Mouse (Mus musculus) limb, embryonic 14.5 days (tissue): Measurements from ENCODE around the gene Nelfe. TPM values are rescaled to one million over a fixed set of nuclear protein-coding genes. Genes with fewer than 3 reads are reported as not detected.
"Not testable (repeated sequence)": the region's sequence is repeated elsewhere in the genome, so short reads cannot be mapped to it uniquely, and the experiment has no call there.

Source experiments
- ATAC-seq: fragments of 200-750 bp; cut with Nextera tagmentation; 2 replicates; pipeline ENCODE4 v1.8.0; 2017; ENCODE audit warnings: low read depth, moderate number of reproducible peaks, moderate TSS enrichment; ENCODE audit not compliant: low FRiP score
- DNase-seq: peaks from one replicate; pipeline ENCODE4 v3.0.0-alpha.2; 2015; ENCODE audit warnings: low spot score
- H3K27ac ChIP-seq: fragments of 300-500 bp; sonication (generic); replicated peaks from 2 replicates; pipeline ENCODE4 v1.5.1; 2014; ENCODE audit warnings: low read depth, mild to moderate bottlenecking, low read length, moderate library complexity, mixed read lengths
- H3K27me3 ChIP-seq: fragments of 300-500 bp; sonication (generic); 2 replicates; pipeline ENCODE4 v1.6.1; 2014; ENCODE audit warnings: low read length, mixed read lengths; ENCODE audit not compliant: control insufficient read depth, insufficient read depth
- H3K36me3 ChIP-seq: fragments of 300-500 bp; sonication (generic); 2 replicates; pipeline ENCODE4 v1.6.1; 2014; ENCODE audit warnings: mild to moderate bottlenecking, low read length, moderate library complexity, mixed read lengths; ENCODE audit not compliant: control insufficient read depth, insufficient read depth
- H3K4me1 ChIP-seq: fragments of 300-500 bp; sonication (generic); 2 replicates; pipeline ENCODE4 v1.6.1; 2014; ENCODE audit warnings: antibody characterized with exemption, low read length, mixed read lengths; ENCODE audit not compliant: control insufficient read depth, insufficient read depth
- H3K4me2 ChIP-seq: fragments of 300-500 bp; sonication (generic); replicated peaks from 2 replicates; pipeline ENCODE4 v1.6.1; 2014; ENCODE audit warnings: low read depth, mild to moderate bottlenecking, low read length, moderate library complexity; ENCODE audit not compliant: severe bottlenecking
- H3K4me3 ChIP-seq: fragments of 300-500 bp; sonication (generic); replicated peaks from 2 replicates; pipeline ENCODE4 v1.5.1; 2014; ENCODE audit warnings: low read length
- H3K9ac ChIP-seq: fragments of 300-500 bp; sonication (generic); 2 replicates; pipeline ENCODE4 v1.6.1; 2014; ENCODE audit warnings: mild to moderate bottlenecking, low read depth, low read length, moderate library complexity; ENCODE audit not compliant: severe bottlenecking
- H3K9me3 ChIP-seq: fragments of 300-500 bp; sonication (generic); 2 replicates; pipeline ENCODE4 v1.6.1; 2016; ENCODE audit warnings: low read length; ENCODE audit not compliant: control insufficient read depth
- POLR2A ChIP-seq: fragments of 200-500 bp; IDR thresholded peaks from 2 replicates; pipeline ENCODE4 v1.8.0; 2012; ENCODE audit warnings: inconsistent platforms, mild to moderate bottlenecking, moderate library complexity, borderline replicate concordance; ENCODE audit not compliant: insufficient read depth, insufficient read length; ENCODE audit errors: extremely low read depth
- WGBS: fragments of 180-500 bp; shearing (Covaris S2); extraction: QIAGEN DNeasy Blood & Tissue Kit; methylation state at CpG from one replicate; pipeline ENCODE4 v1.1.7; 2014; 5-methylcytosine and 5-hydroxymethylcytosine counted together
- polyA plus RNA-seq, 2 experiments: library from polyadenylated mRNA; depleted of rRNA in 1 of 2; stranded (reverse) in 1 of 2; unstranded in 1 of 2; fragments of >200 nt; fragmentation: Nextera tagmentation in 1 of 2; extraction: Ambion mirVana in 1 of 2; gene quantifications; 2 replicates each; pipeline versions ENCODE4 v1.2.1 to v1.2.3; 2012 to 2014

The Nelfe gene
- polyA plus RNA-seq, 2 experiments: 92.2 to 101 TPM

DNA sequence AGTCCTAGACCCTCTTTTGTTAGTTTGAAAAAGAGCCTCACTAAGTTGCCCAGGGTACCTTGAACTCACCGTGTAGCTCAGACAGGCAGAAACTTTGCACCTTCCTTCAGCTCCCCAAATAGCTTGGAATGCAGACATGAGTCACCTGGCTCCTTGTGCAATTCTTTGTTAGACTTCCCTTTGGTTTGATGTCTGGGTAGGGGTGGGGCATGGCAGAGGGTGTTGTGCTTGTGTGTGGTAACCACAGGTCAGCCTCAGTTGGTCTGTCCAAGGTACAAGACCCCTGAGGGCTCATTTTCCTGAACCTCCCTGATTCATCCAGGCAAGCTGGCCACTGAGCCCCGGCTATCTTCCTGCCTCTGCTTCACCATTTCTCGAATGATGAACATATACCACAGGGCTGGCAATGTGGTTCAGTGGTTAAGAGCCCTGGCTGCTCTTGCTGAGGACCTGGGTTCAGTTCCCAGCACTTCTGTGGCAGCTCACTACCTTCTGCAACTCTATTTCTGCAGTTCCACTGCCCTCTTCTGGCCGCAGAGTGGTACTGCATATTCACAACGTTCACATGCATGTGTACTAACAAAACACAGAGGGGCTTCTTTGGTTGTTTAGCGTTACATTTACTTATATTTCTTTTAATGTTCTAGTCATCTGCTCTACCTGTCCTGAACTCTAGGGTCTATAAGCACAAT is 45.2 kb upstream of the Nelfe start:
- H3K27ac ChIP-seq: no peak overlapping the region
- TF ChIP-seq POLR2A: no peak
- no peak overlapping the region for H3K9ac ChIP-seq
- H3K4me1 ChIP-seq: no peaks in the 10 kb centered on the region
- no peaks in the 10 kb centered on the region for H3K27me3 ChIP-seq
- H3K4me3 ChIP-seq: no peak overlapping the region
- no peak for ATAC-seq
- H3K9me3 ChIP-seq: no peaks in the 10 kb centered on the region
- DNase-seq: no peak
- H3K4me2 ChIP-seq: no peak overlapping the region
- 77% methylated on average over 6 of the region's 6 CpGs for WGBS
- no peaks in the 10 kb centered on the region for H3K36me3 ChIP-seq

DNA sequence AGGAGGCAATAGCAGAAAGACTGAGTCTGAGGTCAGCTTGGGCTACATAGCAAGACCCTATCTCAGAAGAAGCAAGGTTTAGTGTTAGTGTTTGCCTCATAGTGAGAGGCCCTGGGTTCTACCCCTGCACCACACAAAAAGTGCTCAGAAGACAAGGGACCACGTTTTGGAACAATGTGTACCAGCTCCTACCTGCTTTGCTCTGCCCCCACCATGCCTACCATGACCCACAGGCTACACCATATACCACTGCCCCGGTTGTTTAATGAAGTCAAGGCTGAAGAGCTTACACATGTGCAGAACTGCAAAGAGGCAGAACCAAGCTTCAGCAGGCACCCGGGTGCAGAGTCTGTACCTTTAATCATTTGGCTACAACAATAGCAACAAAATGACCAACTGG is 43.0 kb upstream of the Nelfe start:
- ATAC-seq: no peak
- H3K27ac ChIP-seq: no peak overlapping the region
- no peaks in the 10 kb centered on the region for H3K4me1 ChIP-seq
- no peak for TF ChIP-seq POLR2A
- H3K4me3 ChIP-seq: no peak overlapping the region
- H3K9ac ChIP-seq: no peak overlapping the region
- no peak overlapping the region for H3K4me2 ChIP-seq
- DNase-seq: no peak
- no peaks in the 10 kb centered on the region for H3K36me3 ChIP-seq
- WGBS: 72% methylated on average over 3 of the region's 3 CpGs
- H3K9me3 ChIP-seq: no peaks in the 10 kb centered on the region
- no peaks in the 10 kb centered on the region for H3K27me3 ChIP-seq

DNA sequence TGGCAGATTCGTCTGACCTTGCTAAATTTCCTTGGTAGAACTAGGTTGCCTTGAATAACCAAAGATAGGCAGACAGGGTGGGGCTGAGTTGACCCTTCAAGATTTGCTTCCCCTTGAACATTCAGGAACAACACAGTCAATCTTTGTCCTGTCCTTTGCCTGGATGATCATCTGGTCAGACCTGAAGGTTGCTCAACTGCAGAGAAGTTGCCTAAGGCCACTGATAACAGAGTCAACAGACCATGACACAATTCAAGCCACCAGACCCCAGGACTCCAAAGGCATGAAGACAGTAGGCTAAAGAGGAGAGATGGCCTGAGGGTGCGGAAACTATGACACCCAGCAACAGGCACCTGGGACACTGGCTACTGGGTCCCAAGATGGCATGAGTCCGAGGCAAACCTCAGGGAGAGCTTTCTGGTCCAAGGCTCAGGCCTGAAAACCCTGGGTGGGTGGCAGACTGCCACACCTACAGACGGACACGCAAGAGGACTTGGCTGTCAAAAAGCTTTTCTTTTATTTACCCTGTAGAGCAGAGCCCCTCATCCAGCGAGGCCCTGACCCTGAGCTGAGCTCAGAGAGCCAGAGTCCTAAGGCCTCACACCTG is 41.5 kb upstream of the Nelfe start:
- no peak overlapping the region for H3K4me2 ChIP-seq
- H3K9me3 ChIP-seq: no peaks in the 10 kb centered on the region
- H3K4me1 ChIP-seq: no peaks in the 10 kb centered on the region
- H3K4me3 ChIP-seq: no peak overlapping the region
- H3K9ac ChIP-seq: no peak overlapping the region
- no peak overlapping the region for H3K27ac ChIP-seq
- WGBS: 84% methylated on average over 6 of the region's 6 CpGs
- no peak for ATAC-seq
- H3K36me3 ChIP-seq: no peaks in the 10 kb centered on the region
- DNase-seq: no peak
- TF ChIP-seq POLR2A: no peak
- no peaks in the 10 kb centered on the region for H3K27me3 ChIP-seq

DNA sequence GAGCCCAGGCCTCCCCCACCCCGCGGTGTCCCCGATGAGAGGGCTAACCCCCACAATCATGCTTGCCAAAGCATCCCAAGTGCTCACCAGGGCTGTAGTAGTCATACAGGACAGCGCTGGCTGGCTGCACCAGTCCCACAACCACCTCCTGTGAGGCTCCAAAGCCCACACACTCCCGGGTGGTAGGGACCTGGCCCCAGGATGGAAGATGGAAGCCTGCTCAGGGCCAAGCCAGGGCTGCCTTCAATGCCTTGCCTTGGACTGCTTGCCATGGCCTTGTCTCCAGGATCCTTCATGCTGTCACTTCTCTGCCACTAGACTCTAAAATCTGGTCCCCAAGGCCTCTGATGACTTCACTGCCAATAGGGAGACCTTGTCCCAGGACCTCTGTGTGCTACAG is 39.8 kb upstream of the Nelfe start:
- not testable (repeated sequence) for H3K4me1 ChIP-seq, H3K4me3 ChIP-seq, H3K4me2 ChIP-seq, H3K36me3 ChIP-seq, ATAC-seq, H3K9ac ChIP-seq, H3K9me3 ChIP-seq, H3K27ac ChIP-seq, H3K27me3 ChIP-seq, DNase-seq
- WGBS: 79% methylated on average over 5 of the region's 5 CpGs

DNA sequence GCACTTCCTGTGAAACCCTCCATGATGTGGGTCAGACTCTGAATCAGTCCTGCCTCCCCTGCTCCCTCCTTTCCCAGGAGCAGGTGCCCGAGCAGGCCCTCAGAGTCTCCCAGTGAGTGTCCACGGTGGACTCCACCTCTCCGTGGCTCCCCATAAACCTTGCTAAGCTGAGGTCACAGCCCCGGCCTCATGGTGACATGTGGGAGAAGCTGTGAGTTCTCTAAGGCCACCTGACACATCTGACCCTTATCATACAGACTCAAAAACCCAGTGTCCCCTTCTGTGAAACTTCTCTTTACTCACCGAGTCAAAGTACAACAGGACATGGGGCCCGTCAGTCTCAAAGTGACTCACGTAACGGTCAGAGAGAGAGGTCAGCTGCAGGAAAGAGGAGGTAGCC is 39.4 kb upstream of the Nelfe start:
- not testable (repeated sequence) for H3K27ac ChIP-seq, H3K9ac ChIP-seq, ATAC-seq, DNase-seq, H3K9me3 ChIP-seq, H3K4me2 ChIP-seq, H3K36me3 ChIP-seq, H3K27me3 ChIP-seq, H3K4me1 ChIP-seq, H3K4me3 ChIP-seq
- WGBS: 78% methylated on average over 5 of the region's 8 CpGs
